Mouse (Mus musculus) limb, embryonic 10.5 days (tissue): ENCODE measurements around the gene Cux2. TPM values are rescaled to one million over a fixed set of nuclear protein-coding genes. Genes with fewer than 3 reads are reported as not detected.
A peak's percentile ranks its signal among the peaks of the same experiment; 100 is the strongest.

Source experiments
- DNase-seq: peaks from one replicate; pipeline ENCODE4 v3.0.0-alpha.2; 2017; ENCODE audit warnings: low spot score
- H3K27ac ChIP-seq: fragments of 300-500 bp; sonication (generic); 2 replicates; pipeline ENCODE4 v1.5.1; 2016; ENCODE audit warnings: mild to moderate bottlenecking
- H3K27me3 ChIP-seq: fragments of 300-500 bp; sonication (generic); 2 replicates; pipeline ENCODE4 v1.6.1; 2016; ENCODE audit warnings: low read depth, mild to moderate bottlenecking; ENCODE audit not compliant: poor library complexity, severe bottlenecking
- H3K36me3 ChIP-seq: fragments of 300-500 bp; sonication (generic); 2 replicates; pipeline ENCODE4 v1.6.1; 2016; ENCODE audit warnings: mild to moderate bottlenecking, moderate library complexity
- H3K4me1 ChIP-seq: fragments of 300-500 bp; sonication (generic); 2 replicates; pipeline ENCODE4 v1.6.1; 2016
- H3K4me3 ChIP-seq: fragments of 300-500 bp; sonication (generic); 2 replicates; pipeline ENCODE4 v1.5.1; 2016; ENCODE audit warnings: mild to moderate bottlenecking, moderate library complexity
- H3K9me3 ChIP-seq: fragments of 300-500 bp; sonication (generic); replicated peaks from 2 replicates; pipeline ENCODE4 v1.6.1; 2016; ENCODE audit warnings: mild to moderate bottlenecking
- WGBS: fragments of 180-500 bp; shearing (Covaris S2); methylation state at CpG from one replicate; pipeline ENCODE4 v1.1.7; 2016; 5-methylcytosine and 5-hydroxymethylcytosine counted together
- polyA plus RNA-seq: library from polyadenylated mRNA; unstranded; fragments of >200 nt; fragmentation: Nextera tagmentation; extraction: Ambion mirVana; gene quantifications from 2 replicates; pipeline ENCODE4 v1.2.1, GENCODE M21; 2016

Cux2 gene
- polyA plus RNA-seq, 1 experiment from 2014 or later, result 4.4 TPM

DNA sequence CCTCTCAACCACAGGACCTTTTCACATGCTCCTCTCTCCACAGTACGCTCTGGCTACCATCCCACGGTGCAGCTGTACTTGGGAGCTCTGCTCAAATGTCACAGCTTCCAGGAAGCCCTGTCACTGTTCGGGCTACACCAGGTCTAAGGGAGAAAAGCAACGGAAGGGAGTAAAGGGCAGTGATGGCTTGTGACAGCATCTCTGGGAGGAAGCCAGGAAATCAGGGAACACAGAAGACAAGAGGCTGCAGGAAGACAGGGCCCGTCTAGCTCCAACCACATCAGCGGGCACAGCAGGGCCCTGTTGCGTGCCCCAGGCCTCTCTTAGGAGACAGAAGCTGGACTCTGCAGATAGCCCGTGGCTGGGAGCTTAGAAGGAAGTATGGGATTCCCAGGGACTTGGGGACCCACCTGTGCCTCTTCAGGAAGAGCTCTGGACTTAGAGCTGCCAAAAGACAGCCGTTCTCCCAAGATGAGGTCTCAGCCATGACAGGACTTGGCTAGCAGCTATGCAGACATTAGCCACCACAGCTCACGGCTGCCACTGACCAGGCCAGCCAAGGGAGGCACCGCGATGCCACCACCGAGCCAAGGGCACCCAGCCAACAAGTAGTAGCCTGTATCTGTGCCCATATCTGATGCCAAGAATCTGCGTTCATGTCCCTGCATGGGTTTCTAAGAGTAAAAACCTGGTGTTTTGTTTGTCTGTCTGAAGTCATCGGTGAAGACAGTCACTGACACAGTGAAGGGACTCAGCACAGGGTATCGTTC lies 105.7 kb downstream of the Cux2 start:
- peaks cover 14% of the 10 kb centered on the region; the same call in 1 of the 2 replicates for H3K27me3 ChIP-seq
- DNase-seq, result no peak
- WGBS, result 94% methylated on average over 16 of the region's 16 CpGs
- H3K4me3 ChIP-seq, result no peak overlapping the region
- peaks cover 43% of the 10 kb centered on the region for H3K4me1 ChIP-seq
- no peak overlapping the region for H3K27ac ChIP-seq
- H3K36me3 ChIP-seq, result no peaks in the 10 kb centered on the region
- no peaks in the 10 kb centered on the region for H3K9me3 ChIP-seq

DNA sequence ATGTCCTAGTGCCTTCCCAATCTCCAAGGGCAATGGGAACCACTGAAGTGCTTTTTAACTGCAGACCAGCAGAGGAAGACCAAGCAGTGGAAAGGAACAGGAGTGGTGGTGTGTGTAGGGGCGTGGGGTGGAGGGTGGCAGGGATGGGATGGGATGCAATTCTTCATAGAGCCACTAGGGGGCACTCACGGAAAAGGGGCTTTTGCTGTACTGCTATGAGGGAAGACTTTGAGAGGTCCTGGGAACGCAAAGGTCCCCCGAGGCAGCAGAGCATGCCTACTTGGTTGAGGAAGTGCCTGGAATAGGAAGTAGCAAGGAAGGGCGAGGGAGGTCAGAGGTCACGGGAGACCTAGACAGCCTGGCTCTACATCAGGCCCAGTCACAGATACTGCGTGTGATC lies 106.4 kb downstream of the Cux2 start:
- no peaks in the 10 kb centered on the region for H3K9me3 ChIP-seq
- H3K27me3 ChIP-seq, result peaks cover 8% of the 10 kb centered on the region; the same call in 1 of the 2 replicates
- no peak for DNase-seq
- no peak overlapping the region for H3K27ac ChIP-seq
- H3K36me3 ChIP-seq, result no peaks in the 10 kb centered on the region
- WGBS, result 60% methylated on average over 7 of the region's 7 CpGs
- peaks cover 43% of the 10 kb centered on the region for H3K4me1 ChIP-seq
- no peak overlapping the region for H3K4me3 ChIP-seq

DNA sequence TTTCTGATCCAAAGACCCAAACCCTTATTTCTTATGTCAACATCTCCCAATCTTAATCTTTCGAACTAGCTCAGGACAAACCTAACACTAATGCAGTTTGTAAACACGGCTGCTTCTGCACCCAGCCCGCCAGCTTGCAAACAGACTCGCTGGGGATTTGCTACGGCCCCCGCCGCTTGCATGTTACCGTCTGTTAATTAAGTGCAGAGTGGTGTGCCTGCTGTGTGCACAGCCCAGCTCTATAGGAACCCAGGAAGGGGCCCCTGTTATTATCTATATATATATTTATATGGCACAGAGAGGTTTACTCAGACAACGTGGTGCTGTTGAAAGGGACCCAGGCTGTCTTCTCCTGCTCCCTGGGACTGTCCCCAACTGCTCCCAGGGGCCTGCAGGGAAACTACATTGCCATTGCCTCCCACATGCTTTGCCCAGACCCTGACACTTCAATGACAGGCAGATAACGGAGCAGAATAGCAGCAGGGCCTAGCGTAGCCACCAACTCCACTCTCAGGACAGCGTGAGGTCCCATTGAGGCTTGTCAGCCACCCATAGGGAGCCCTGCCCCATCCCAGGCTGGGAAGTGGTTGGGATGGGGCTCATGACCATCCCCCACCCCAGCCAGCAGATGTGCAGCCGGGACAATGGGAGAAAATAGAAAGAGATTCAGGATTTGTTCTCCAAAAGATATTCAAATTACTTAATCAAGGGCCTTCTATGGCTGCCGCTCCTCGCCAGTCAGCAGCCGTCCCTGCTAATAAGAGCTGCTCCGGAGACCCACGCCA lies 111.6 kb downstream of the Cux2 start:
- peak overlapping the region; percentile 64 for H3K27ac ChIP-seq
- peaks cover 68% of the 10 kb centered on the region for H3K4me1 ChIP-seq
- H3K9me3 ChIP-seq, result no peaks in the 10 kb centered on the region
- 47% methylated on average over 18 of the region's 18 CpGs for WGBS
- DNase-seq, result no peak
- no peaks in the 10 kb centered on the region for H3K36me3 ChIP-seq
- H3K4me3 ChIP-seq, result no peak overlapping the region
- peaks cover 7% of the 10 kb centered on the region for H3K27me3 ChIP-seq

DNA sequence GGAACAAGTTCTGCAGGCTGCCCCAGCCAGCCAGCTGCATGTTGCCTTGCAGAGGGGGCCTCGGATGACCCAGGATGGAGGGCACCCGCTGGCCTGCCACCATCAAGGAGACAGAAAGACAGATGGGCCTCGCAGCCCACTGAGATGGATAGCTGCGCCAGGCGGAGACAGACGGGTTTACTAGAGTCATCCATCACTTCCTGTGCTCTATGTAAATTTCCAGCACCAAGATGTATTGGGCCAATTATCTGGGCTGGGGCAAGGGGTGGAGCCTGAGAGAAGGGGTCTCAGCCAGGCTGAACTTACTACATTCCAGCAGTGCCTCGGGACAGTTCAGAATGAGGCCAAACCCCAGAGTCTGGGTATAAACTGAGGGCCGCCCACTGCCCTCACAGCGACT lies 119.6 kb downstream of the Cux2 start:
- no peak for DNase-seq
- H3K4me1 ChIP-seq, result peaks cover 82% of the 10 kb centered on the region
- peaks cover 34% of the 10 kb centered on the region for H3K27me3 ChIP-seq
- H3K27ac ChIP-seq, result peak overlapping the region; percentile 54; the same call in 1 of the 2 replicates
- no peaks in the 10 kb centered on the region for H3K36me3 ChIP-seq
- H3K4me3 ChIP-seq, result no peak overlapping the region
- WGBS, result 7% methylated on average over 9 of the region's 9 CpGs
- no peaks in the 10 kb centered on the region for H3K9me3 ChIP-seq

DNA sequence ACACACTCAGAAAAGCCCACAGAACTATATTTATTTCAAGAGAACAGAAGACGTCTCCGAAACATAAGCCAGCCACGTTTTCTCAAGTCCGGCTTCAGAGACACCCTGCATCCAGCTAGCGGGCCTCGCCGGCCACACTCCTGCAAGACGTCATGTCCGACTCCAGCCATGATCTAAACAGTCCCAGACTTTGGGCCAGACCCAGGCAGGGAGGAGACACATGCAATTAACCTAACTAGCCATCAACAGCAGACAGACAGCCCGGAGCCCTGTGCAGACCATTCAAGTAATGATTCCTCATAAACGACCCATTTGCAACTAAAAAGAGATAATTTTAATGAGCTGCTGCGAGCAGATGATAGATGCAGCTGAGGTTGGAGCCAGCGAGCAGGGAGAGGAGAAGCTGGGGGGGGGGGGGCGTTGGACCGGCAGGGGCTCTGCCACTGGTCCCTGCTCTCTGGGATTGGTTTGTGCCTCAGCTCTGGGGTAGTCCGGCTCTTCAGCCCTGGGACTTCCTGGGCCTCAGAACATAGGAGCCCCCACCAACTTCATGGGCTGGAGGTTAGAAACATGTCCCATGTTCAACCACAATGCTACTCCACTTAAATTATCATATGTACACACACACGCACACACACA lies 121.4 kb downstream of the Cux2 start:
- peaks cover 44% of the 10 kb centered on the region for H3K27me3 ChIP-seq

DNA sequence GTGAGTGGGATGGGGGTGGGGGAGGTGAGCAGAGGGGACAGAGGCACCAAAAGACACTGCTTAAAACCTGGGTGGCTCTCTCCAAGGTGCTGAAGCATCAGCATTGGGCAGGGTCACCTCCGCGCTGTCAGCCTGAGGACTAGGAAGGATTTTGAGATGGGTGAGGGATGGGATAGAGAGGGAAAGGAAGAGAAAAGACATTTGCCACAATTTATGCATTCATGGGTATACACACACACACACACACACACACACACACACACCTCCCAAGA lies 123.4 kb downstream of the Cux2 start:
- H3K4me1 ChIP-seq, result peaks cover 63% of the 10 kb centered on the region
- H3K27ac ChIP-seq, result no peak overlapping the region
- H3K4me3 ChIP-seq, result no peak overlapping the region
- peaks cover 59% of the 10 kb centered on the region for H3K27me3 ChIP-seq
- H3K9me3 ChIP-seq, result no peaks in the 10 kb centered on the region
- DNase-seq, result peak; percentile 76
- WGBS, result 0% methylated on average over 2 of the region's 2 CpGs
- H3K36me3 ChIP-seq, result no peaks in the 10 kb centered on the region

More for the DNA sequence above, 121.4 kb downstream of the Cux2 start:
- no peaks in the 10 kb centered on the region for H3K36me3 ChIP-seq
- no peak overlapping the region for H3K4me3 ChIP-seq
- WGBS, result 16% methylated on average over 17 of the region's 17 CpGs
- peaks cover 82% of the 10 kb centered on the region for H3K4me1 ChIP-seq
- H3K9me3 ChIP-seq, result no peaks in the 10 kb centered on the region
- H3K27ac ChIP-seq, result no peak overlapping the region
- DNase-seq, result no peak

DNA sequence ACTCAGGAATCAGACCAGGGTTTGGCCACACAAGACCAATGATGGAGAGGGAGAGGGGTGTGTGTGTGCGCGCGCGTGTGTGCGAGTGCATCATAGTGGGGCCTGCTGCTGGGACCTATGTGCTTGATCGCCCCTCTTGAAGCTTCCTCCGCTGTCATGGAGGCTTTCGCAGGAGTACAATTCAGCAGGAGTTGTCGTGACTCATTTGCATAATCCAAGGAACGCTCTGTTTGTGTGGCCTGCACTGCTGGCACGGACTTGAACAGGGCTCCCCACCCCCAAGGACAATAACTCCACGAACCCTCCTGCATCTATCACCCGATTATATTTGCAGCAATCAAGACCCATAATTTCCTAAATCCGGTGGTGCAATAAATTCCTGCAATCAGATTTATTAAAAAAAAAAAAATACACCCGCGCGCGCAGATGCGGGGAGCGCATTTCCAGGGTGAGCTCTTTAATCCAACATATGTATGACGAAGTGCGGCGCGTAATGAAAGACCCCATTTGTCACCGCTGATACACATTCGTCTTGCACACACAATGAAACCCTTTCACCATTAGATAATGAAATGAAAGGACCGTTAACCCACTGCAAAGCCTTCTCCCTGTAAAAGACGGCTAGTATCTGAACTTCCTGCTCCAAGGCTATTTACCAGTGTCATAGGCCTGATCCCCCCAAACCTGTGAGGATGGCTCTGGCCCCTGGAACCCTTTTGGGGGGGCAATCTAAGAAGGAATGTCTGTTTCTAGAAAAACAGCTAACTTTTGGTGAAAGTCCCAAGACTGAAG lies 124.0 kb downstream of the Cux2 start:
- no peaks in the 10 kb centered on the region for H3K36me3 ChIP-seq
- WGBS, result 40% methylated on average over 28 of the region's 28 CpGs
- no peak overlapping the region for H3K27ac ChIP-seq
- H3K4me1 ChIP-seq, result peaks cover 58% of the 10 kb centered on the region
- no peak for DNase-seq
- no peaks in the 10 kb centered on the region for H3K9me3 ChIP-seq
- H3K27me3 ChIP-seq, result peaks cover 59% of the 10 kb centered on the region
- H3K4me3 ChIP-seq, result no peak overlapping the region

DNA sequence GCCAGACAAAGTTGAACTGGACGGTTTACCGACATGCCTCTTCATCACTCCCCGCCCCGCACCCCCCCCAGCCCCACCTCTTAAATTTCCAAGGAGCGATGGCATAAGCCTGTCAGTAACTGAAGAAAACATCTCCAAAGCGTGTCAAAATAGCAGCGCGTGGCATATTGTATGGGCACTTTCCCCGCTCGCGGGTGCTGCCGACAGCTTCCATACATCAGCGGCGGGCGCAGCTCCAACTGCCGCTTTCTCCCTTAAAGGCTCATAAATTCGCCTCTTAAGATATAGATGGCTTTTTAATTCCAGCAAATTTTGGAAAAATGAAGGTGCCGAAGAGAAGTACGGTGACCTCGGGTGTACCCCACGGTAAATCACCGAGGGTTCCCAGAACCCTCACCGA lies 124.6 kb downstream of the Cux2 start:
- H3K27me3 ChIP-seq, result peaks cover 59% of the 10 kb centered on the region
- H3K9me3 ChIP-seq, result no peaks in the 10 kb centered on the region
- H3K27ac ChIP-seq, result no peak overlapping the region
- H3K36me3 ChIP-seq, result no peaks in the 10 kb centered on the region
- no peak overlapping the region for H3K4me3 ChIP-seq
- no peak for DNase-seq
- 34% methylated on average over 23 of the region's 23 CpGs for WGBS
- peaks cover 51% of the 10 kb centered on the region for H3K4me1 ChIP-seq

DNA sequence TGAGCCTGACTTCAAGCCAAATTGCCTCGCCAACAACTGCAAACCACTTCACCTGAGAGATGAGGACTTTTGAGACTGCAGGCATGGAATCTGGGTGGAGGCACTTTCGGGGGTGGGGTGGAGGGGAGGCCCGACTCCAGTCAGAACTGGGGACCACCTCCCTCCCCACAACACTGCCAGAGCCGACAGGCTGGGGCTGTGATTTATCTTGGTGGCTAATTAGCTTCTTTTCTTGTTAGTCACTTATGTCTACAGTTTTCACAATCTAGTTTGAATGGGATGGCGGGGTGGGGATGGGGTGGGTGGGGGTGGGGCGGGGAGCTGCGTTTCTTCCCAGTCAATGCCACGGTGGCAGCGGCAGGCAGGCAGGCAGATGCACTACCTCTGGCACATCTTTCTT lies 125.5 kb downstream of the Cux2 start:
- Histone ChIP-seq H3K4me1 (peaks cover 50% of the 10 kb centered on the region), H3K36me3 (no peaks in the 10 kb centered on the region), H3K27me3 (peaks cover 59% of the 10 kb centered on the region), H3K9me3 (no peaks in the 10 kb centered on the region), H3K4me3 (no peak overlapping the region), H3K27ac (no peak overlapping the region)
- no peak for DNase-seq
- WGBS, result 12% methylated on average over 9 of the region's 9 CpGs

DNA sequence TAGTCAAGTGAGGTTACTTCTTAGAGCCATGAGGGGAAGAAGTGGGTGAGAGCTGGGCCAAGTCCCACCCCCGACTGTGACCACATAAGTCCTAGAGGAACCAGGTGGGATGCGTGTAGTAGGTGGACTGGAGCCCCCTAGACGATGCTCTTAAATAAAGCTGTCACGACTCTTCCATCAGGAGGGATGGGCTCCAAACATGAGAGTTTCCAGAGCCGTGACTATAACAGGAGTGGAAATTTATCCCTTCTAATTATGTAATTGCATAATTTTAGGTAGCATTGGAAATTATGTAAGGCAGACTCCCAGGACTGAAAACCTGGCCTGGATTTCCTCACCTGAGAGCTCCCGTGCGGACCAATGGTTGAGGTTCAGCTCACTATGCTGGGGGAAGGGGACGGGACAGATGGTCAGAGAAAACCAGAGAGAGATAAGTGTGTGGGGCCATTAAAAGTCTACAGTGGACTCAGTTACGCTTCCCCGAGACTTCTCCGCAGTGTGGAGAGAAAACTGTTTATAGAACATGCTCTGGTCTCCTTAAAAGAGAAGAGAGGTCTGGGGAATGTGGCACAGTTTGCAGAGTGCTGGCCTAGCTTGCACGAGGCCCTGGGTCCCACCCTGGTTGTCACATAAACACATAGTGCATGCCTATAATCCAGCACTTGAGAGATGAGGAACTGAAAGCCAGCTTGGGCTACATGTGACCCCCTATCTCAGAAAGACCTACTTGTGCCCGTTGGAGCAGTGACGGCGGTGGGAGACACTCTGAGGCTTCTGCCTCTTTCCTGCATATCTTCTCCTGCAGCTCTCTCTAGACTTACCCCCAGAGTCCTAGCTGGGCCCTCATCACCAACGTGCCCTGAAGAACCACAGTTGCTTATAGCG lies 126.7 kb downstream of the Cux2 start:
- H3K36me3 ChIP-seq, result no peaks in the 10 kb centered on the region
- H3K4me1 ChIP-seq, result peaks cover 38% of the 10 kb centered on the region
- no peak overlapping the region for H3K27ac ChIP-seq
- H3K9me3 ChIP-seq, result no peaks in the 10 kb centered on the region
- H3K4me3 ChIP-seq, result no peak overlapping the region
- WGBS, result 78% methylated on average over 17 of the region's 17 CpGs
- DNase-seq, result no peak
- H3K27me3 ChIP-seq, result peaks cover 59% of the 10 kb centered on the region

DNA sequence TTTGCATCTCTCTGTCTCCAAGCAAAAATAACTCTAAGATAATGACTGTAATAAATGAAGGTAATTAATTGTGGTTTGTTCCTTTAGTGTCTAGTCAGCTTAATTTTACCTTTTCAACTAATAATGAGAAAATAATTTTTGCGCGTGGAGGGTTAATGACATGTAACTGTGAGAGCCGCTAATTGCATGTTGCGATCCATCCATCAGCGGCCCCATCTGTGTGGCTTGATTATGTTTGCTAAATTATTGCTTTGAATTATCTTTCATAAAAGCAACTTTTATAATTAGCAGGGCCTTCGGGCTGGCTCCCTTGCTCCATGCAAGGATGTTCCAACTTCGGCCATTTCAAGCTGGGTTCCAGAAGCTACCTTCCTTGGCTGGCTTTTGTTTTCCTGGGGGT lies 130.7 kb downstream of the Cux2 start:
- H3K36me3 ChIP-seq, result no peaks in the 10 kb centered on the region
- H3K4me3 ChIP-seq, result no peak overlapping the region
- WGBS, result 93% methylated on average over 7 of the region's 7 CpGs
- no peak for DNase-seq
- H3K27me3 ChIP-seq, result peaks cover 28% of the 10 kb centered on the region
- H3K27ac ChIP-seq, result no peak overlapping the region
- peaks cover 18% of the 10 kb centered on the region for H3K4me1 ChIP-seq
- no peaks in the 10 kb centered on the region for H3K9me3 ChIP-seq

DNA sequence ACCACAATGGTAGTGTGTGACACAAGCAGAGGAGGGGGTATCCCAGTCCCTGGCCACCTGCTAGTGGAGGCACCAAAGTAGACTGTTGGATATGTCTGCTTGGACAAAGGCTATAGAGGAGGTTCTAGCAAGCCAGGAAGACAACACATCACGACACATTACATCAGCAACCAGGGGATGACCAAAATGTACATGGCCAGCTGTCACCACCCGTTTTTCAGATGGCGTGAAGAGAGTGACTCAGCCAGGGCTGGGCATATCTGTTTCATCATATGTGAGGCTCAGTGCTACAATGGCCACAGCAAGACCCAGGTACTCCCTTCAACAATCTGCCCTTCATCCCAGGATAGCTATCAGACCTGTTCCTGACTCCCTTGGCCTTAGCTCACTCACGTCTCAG lies 133.1 kb downstream of the Cux2 start:
- H3K4me3 ChIP-seq, result no peak overlapping the region
- no peak for DNase-seq
- no peaks in the 10 kb centered on the region for H3K36me3 ChIP-seq
- H3K9me3 ChIP-seq, result no peaks in the 10 kb centered on the region
- no peak overlapping the region for H3K27ac ChIP-seq
- 87% methylated on average over 4 of the region's 4 CpGs for WGBS
- H3K4me1 ChIP-seq, result peaks cover 29% of the 10 kb centered on the region
- H3K27me3 ChIP-seq, result peaks cover 6% of the 10 kb centered on the region; the same call in 1 of the 2 replicates
